ENCODE assay signal across 14 mouse cellular contexts in the genomic region with DNA sequence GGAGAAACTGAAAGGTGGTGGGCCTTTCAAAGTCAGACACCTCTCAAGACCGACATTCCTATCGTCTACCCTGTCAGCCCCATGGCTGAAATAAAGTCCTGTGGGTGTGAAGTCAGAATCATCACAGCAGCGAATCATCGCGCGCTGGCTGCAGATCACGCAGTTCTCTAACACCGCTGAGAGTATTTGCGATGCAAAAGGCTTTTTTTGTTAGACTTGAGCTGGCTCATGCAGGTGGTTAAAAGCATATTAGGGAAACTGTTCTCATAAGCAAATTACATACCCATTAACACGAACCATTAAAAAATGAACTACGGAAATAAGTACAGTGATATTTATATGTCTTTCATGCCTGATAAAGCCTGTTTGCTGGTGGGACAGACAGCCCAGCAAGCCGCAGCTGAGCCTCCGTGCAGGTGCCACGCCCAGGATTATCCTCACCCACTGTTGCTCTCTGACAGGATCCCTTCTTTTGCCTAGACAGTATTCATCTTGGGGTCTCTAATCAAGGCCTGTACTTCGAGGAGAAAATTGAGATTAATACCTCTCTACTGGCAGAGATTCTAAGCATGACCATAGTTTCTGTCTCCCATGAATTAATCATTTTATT.
"Had no signal": no experiment of that assay in that cellular context is flagged by ENCODE, and none has a peak within 500 bp of the region (broad histone marks: within the 10 kb centered on the region; RNA-seq: fewer than 3 reads in every experiment).

No protein-coding gene starts in this region.

- H3K27me3 ChIP-seq: limb, embryonic 12.5 days; liver, embryonic 13.5 days; lung, embryonic 15.5 days; midbrain, embryonic 12.5 days; neural tube, embryonic 13.5 days; stomach, embryonic 15.5 days had no signal

- H3K4me2 ChIP-seq: limb, embryonic 12.5 days; liver, embryonic 13.5 days; lung, embryonic 15.5 days; midbrain, embryonic 12.5 days; neural tube, embryonic 13.5 days; stomach, embryonic 15.5 days had no signal

- H3K4me3 ChIP-seq: limb, embryonic 12.5 days; liver, embryonic 13.5 days; lung, embryonic 15.5 days; midbrain, embryonic 12.5 days; neural tube, embryonic 13.5 days; stomach, embryonic 15.5 days had no signal

- H3K36me3 ChIP-seq: limb, embryonic 12.5 days; liver, embryonic 13.5 days; lung, embryonic 15.5 days; midbrain, embryonic 12.5 days; neural tube, embryonic 13.5 days; stomach, embryonic 15.5 days had no signal

- H3K4me1 ChIP-seq: limb, embryonic 12.5 days; liver, embryonic 13.5 days had no signal

- H3K9ac ChIP-seq: limb, embryonic 12.5 days; liver, embryonic 13.5 days; liver, postnatal 0 days; lung, embryonic 15.5 days; midbrain, embryonic 12.5 days; neural tube, embryonic 13.5 days; stomach, embryonic 15.5 days had no signal

- H3K27ac ChIP-seq: kidney, postnatal 0 days; limb, embryonic 12.5 days; liver, embryonic 13.5 days; lung, embryonic 15.5 days; midbrain, embryonic 12.5 days; stomach, embryonic 15.5 days had no signal

- H3K9me3 ChIP-seq: limb, embryonic 12.5 days; liver, embryonic 13.5 days; lung, embryonic 15.5 days; midbrain, embryonic 12.5 days; neural tube, embryonic 13.5 days; stomach, embryonic 15.5 days had no signal

- ATAC-seq: midbrain, embryonic 16.5 days had no signal

- DNase-seq: kidney, adult 11 months; layer of hippocampus, adult 9-11 months; layer of hippocampus, postnatal 36 days; liver, embryonic 13.5 days; right cerebral cortex, adult 18-20 months; right cerebral cortex, postnatal 25 days had no signal
